Mouse (Mus musculus): ENCODE results near the gene Scgb1b18. TPM values are rescaled to one million over a fixed set of nuclear protein-coding genes. Genes with fewer than 3 reads are reported as not detected.
"Not testable (repeated sequence)": the region's sequence is repeated elsewhere in the genome, so short reads cannot be mapped to it uniquely, and the experiment has no call there.

The Scgb1b18 gene
- not detected in 2 replicates for polyA plus RNA-seq (2012; rRNA removed)

DNA sequence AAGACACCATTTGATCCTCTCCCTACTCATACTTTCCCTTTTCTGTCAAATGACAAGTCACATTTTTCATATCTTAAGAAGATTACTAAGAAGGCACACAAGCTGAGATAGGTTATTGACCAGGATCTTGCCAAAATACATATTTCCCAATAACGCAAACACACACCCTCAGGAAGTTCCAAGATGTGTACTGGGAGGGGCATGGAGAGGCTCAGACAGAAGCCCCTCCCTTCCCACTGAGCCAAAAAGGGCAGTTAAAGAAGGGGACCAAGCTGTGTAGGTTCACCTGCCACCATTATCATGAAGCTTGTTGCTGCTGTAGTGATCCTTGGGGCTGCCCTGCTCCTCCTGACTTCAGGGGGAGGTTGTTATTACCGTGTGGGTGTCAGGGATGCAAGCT, at the start of gene Scgb1b18:
Gene Scgb1b18, plus strand, starts transcription at position 301 of the 400 bp plus-strand sequence.
- DNase-seq (ENCODE audit: low read depth), result not testable (repeated sequence)

DNA sequence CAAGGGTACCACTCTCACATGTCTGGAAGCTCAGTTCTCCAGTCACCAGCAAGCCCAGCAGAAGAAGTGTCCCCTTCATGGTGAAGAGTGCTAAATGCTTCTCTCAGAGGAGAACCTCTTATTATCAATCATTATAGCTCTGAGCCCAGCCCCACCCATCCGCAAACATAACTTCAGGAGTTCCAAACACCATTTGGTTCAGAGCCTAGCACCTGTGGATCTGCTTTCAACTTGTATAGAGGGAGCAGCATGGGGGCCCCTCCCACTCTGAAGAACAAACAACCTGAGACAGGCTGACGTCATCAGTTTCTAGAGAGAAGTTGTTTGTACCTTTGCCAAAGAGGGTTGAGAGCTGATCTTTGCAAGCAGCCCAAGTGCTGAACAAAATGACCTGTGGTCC, 11.6 kb upstream of the Scgb1b18 start, which contains the start of gene Scgb2b18:
Gene Scgb2b18, minus strand, starts transcription at position 101 of the 400 bp plus-strand sequence.
- DNase-seq (ENCODE audit: low read depth), result not testable (repeated sequence)

Other genes starting within 250 kb of the Scgb1b18 start
- not detected in 2 replicates for gene Scgb2b17, start 129.0 kb upstream of the Scgb1b18 start, polyA plus RNA-seq (2012; rRNA removed)
- gene Scgb1b17, start 122.1 kb upstream of the Scgb1b18 start, polyA plus RNA-seq (2012; rRNA removed), result not detected in 2 replicates
- gene Scgb2b18, start 11.7 kb upstream of the Scgb1b18 start, polyA plus RNA-seq (2012; rRNA removed), result not detected in 2 replicates
- not detected in 2 replicates for gene Scgb2b19, start 94.8 kb downstream of the Scgb1b18 start, polyA plus RNA-seq (2012; rRNA removed)
- gene Scgb1b19, start 101.7 kb downstream of the Scgb1b18 start, polyA plus RNA-seq (2012; rRNA removed), result not detected in 2 replicates
- gene Scgb2b20, start 180.8 kb downstream of the Scgb1b18 start, polyA plus RNA-seq (2012; rRNA removed), result not detected in 2 replicates
- not detected in 2 replicates for gene Scgb1b20, start 187.7 kb downstream of the Scgb1b18 start, polyA plus RNA-seq (2012; rRNA removed)